Mouse (Mus musculus): Measurements from ENCODE around the gene Galr3.

Gene Galr3

DNA sequence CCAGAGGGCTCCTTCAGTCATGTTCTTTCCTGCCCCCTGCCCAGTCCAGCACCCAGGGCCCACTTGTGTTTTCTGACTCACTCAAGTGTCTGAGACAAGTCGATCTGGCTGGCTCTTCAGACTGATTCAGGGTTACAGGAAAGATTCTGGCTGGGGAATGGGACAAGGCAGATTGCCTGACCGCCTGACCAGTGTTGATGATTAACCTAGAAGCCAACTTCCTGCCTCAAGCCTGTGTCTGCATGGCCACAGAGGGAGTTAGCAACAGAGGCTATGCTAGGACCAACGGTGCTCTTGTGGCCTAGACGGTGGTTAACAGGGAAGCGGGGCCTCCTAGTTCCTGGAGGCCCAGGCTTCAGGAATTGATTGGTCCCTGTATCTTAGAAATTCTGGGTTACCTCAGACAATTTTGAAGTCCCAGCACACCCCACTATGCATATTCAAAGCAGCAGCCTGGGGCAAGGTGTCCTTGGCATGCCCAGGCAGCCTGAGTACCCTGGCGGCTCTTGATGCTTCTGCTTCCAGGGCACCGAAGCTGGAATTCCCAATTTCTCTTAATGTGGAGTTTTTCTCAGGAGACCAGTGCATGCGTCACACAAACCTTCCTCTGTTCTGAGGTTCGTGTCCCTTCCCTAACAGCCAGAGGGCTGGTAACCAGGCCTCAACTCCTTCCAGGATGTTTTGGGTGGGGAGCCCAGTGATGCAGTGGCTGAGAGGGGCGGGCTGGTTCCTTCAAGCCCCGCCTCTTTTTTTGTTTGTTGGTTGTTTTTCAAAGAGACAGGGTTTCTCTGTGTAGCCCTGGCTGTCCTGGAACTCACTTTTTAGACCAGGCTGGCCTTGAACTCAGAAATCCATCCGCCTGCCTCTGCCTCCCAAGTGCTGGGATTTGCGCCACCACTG is 10.0 kb downstream of the Galr3 start:
- DNase-seq (ENCODE audit: low read depth, low spot score) = no peak

DNA sequence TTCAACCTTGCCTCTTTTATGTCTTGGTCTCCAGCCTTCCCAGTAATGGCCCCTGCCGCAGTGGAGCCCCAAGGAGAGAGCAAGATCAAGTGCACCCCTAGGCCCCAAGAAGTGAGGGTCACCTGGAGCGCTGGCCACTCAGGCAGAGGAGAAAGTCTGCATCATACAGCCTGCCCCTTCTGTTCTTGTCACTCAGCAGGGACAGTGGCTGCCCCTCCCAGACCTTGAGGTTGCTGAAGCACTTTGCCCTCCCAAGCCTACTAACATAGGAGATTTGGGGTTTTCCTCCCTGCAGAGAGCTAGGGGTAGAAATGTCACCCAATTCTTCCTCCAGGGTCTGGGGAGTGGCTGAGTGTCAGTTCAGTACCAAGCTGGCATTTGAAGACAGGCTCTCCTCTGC is 10.7 kb downstream of the Galr3 start:
- DNase-seq (ENCODE audit: low read depth, low spot score) = no peak

DNA sequence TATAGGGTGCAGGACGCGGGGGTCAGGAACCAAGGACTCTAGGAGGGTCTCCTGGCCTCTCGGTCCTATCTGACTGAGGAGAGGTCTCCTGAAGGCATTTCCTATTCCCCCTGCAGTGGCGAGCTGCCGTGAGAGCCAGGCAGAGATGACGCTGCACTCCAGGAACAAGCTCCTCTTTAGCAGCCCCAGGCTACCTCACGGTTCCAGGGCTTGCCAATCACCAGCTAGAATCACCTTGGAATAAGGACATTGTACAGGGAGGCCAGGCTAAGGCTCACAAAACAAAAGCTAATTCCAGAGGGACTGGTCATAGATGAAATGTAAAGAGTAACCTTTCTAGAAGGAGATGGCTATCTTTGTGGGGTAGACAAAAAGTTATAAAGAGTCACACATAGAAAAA is 14.9 kb downstream of the Galr3 start:
- no peak for DNase-seq (ENCODE audit: low read depth, low spot score)

DNA sequence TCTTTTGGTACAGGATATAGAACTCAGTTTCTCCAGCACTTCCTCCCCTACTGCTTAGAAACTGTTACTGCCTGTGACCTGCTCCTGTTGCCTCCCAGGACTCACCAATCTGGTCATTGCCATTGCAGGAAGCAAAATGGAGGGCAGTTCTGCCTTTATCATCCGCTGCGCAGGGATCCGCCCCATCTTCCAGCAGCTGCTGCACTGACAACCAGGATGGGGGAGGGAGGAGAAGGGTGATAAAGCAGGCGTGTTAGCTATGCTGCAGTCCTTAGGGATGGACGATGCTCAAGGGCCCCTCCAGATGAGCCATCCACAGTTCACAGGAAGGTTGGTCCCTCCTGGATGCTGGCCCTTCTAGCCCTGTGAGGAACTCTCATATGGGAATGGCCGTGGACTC is 16.2 kb downstream of the Galr3 start:
- no peak for DNase-seq (ENCODE audit: low read depth, low spot score)

DNA sequence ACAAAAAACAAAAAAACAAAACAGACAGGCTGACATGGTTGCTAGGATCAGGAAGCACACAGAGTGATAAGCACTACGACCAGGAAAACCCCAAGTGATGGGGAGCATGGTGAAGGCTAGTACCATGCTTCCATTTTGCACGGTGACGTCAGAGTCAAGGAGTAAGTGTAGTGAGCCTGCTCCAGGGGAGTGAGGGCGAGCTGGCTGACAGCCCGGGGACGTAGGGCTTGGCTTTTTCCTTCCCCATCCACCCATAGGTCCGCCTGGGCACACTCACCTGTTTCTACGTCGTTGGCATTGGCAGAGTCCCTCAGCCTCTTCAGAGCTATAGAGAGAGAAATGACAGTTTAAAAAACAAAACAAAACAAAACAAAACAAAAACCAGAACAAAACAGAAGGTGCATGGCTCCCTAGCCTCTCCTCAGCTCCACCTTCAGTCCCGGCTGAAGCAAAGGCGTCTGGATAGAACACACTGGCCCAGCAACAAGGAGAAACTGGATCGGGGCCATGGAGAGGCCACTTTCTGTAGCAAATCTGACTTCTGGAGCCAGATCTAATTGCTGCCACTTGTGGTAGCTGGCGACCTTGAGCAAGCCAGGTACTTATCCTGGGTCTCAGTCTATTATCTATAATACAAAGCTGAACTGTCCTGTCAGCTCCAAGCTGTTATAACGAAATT is 19.3 kb downstream of the Galr3 start:
- DNase-seq (ENCODE audit: low read depth, low spot score) = no peak

DNA sequence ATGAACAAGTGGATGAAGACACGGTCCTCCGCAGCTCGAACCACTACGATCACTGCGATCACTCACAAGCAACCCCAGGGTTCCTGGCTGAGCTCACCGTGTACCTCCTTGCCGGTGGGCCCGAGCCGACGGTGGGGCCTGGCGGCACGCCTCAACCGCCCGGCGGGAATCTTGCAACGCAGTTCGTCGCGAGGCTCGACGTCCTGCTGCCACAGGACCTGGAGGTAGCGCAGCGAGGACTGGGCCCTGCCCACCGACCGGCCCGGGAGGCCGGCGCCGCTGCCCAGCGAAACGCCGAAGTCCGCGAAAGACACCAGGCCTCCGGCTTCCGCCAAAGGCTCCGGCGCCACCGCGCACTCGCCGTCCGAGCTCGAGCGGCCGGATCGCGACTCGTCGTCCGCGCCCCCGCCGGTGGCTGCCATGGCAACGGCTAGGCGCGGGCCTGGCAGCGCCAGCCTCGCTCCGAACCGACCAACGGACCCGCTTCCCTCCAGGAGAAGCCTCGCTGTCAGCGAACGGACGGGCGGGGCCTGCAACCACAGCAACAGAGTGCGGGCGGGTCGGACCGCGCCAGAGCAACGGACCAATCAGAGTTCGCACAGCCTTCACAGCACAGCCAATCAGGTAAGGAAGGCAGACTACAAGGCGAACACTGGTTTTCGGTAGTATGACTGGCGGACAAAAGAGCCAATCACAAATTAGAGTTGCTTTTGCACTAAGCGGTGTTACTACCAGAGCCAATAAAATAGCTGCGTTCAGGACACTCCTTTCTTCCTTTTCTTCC is 20.9 kb downstream of the Galr3 start, which contains the start of gene Ankrd54:
Ankrd54 (minus strand) TSS at position 518 of the 784 bp plus-strand sequence.
- peak; percentile 100 for DNase-seq (ENCODE audit: low read depth, low spot score)

DNA sequence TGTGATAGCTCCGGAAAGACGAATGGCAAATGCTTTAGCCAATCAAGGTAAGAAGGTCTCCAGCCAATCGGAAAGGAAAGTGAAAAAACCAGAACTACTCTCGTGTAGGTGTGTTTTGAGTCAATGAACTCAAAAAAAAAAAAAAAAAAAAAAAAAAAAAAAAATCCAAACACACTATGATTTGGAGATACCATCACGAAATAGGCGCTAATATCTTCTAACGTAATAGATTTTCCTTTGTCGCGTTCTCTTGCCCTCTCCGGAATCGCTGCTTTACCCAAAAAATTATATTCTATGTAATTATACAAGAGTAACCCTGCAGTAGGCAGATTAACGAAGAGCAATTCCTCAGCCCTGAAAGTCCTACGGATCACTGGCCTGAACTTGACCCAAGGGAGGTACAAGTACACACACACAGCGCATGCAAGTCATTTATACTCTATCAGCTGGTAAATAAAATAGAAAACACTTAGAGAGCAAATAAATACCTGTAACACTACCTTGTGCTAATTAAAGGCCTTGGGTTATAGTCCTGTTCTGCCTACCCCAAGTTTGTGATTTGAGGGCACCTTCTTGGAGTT is 21.6 kb downstream of the Galr3 start:
- DNase-seq (ENCODE audit: low read depth, low spot score) = no peak

DNA sequence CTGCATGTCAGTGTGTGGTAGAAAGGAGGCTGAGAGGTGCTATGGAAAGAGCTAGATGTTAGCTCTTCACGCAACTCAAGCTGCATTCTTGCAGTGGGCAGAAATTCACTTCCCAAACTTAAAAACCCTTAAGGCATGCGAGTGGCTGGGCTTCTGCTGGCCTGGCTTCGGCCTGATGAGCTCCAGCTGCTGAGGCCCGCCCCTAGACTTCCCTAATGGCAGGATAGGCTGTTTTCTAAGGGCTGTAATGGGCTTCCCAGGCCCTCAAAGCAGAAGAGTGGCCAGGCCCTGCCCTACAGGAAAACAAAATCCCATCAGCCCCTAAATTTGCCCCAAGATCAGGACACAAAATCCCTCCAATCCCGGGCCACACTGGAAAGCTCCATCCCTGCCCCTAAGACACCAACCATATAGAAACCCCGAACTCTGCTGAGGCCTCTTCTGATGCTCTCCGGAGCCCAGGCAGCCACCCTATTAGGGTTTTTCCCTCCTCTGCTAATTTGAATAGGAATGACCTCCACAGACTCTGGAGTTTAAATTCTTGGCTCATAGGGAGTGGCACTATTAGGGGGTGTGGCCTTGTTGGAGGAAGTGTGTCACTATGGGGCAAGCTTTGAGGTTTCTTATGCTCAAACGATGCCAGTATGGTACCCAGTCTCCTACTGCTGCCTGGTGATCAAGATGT is 23.5 kb downstream of the Galr3 start:
- no peak for DNase-seq (ENCODE audit: low read depth, low spot score)

DNA sequence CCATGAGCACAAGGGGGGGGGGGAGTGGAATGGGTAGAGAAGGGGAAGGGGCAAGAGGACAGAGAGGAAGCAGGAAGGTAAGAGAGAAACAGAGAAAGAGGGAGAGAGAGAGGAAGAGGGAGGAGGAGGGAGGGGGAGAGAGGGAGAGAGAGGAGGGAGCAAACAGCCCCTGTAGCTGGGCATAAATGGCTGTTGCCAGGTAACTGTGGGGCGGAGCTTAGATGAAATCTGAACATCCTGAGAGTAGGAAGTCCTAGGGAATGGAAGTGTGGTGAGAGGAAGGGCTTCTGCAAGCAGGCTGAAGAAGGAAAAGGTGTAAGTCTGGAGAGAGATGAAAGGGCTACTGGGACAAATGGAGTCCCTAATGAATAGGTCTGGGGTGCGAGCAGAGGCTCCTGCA is 24.6 kb downstream of the Galr3 start:
- no peak for DNase-seq (ENCODE audit: low read depth, low spot score)

DNA sequence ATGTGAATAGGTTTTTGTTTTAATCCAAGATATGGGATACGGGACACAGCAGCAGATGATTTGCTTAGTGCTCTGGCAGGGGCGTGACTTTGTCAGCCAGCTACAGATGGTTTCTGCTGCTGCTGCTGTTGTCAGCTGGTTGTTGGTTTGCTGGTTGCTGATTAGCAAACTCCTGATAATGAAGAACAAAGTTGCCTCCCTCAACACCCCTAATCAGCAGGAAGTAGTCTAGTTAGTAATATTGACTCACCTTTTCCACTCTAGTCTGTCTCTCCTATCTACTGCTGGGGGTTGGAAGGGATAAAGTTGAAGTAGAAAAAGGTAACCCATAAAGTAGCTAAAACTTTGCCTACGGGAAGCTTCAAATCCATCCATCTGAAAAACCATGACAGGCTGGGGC is 25.9 kb downstream of the Galr3 start:
- no peak for DNase-seq (ENCODE audit: low read depth, low spot score)

DNA sequence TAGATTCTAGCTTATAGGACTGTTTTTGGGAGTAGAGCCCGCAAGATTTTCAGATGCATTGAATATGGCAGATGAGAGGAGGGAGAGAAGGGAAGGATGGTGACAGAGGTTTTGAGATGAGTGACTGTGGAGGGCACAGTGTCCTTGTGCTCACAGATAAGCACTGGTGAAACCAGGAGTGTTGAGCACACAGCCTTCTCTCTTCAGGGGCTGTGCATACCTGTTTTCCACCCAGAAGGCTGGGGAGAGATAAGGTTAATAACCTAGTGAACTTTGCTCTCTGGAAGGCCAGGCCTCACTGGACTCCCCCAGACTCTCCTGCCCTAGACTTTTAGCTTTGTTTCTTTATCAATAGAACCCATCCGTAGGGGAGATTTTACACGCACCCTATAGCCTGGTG is 26.7 kb downstream of the Galr3 start:
- no peak for DNase-seq (ENCODE audit: low read depth, low spot score)

DNA sequence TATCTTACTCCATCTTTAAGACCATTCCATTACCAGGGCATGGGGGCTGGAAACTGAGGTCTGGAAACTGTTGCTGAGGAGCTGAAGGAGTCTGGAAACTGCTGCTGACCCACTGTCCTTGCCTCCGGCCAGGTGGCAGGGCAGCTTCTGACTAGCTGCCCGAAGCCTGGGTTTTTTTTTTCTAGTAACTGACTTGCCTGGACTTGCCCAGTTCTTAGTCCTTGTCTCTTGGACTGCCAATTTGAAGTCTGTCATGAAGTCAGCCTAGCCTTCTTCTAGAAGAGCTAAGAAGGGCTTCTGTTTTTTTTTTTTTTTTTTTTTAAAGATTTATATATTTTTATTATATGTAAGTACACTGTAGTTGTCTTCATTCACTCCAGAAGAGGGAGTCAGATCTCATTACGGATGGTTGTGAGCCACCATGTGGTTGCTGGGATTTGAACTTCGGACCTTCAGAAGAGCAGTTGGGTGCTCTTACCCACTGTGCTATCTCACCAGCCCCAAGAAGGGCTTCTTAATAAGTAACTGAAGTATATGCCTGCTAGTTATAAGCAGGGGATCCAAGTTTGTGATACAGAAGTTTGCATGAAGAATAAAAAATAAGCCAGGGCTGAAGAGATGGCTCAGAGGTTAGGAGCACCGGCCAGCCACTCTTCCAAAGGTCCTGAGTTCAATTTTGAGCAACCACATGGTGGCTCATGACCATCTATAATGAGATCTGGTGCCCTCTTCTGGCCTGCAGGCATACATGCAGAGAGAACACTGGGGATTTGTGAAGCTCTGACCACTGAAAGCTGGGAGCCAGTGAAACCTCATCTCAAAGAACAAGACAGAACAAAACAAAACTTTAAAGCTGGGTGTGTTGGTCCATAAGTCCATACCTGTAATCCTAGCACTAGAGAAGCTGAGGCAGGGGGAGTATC is 29.7 kb downstream of the Galr3 start:
- peak; percentile 57 for DNase-seq (ENCODE audit: low read depth, low spot score)

DNA sequence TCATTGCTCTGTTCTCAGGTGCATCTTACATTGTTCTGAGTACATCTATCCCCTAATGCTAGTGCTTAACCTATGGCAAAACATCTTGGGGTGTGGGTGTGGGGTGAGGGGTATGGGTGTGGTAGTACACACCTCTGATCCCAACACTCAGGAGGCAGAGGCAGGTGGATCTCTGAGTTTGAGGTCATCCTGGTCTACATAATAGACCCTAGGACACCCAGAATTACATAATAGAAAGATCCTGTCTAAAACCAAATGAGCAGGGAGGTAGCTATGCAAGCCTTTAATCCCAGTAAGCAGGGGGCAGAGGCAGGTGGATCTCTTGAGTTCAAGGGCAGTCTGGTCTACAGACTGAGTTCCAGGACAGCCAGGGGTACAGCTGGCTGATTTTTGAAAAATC is 32.1 kb downstream of the Galr3 start:
- no peak for DNase-seq (ENCODE audit: low read depth, low spot score)

DNA sequence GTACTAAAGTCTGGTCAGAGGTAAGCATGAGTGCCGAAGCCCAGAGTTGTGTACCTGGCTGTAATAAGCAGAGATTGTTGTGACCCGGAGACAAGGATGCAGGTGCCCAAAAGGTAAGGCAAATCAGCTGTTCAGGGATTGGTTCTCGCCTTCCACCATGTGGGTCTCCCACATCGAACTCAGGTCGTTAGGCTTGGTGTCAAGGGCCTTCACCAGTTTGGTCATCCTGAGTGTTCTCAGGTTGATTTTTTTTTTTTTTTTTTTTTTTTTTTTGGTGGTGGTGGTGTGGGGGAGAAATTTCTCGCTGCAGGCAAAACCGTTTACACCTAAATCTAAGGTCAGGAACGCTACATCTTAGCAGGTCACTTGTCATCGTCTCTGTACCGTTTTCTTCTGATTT is 32.8 kb downstream of the Galr3 start:
- no peak for DNase-seq (ENCODE audit: low read depth, low spot score)

DNA sequence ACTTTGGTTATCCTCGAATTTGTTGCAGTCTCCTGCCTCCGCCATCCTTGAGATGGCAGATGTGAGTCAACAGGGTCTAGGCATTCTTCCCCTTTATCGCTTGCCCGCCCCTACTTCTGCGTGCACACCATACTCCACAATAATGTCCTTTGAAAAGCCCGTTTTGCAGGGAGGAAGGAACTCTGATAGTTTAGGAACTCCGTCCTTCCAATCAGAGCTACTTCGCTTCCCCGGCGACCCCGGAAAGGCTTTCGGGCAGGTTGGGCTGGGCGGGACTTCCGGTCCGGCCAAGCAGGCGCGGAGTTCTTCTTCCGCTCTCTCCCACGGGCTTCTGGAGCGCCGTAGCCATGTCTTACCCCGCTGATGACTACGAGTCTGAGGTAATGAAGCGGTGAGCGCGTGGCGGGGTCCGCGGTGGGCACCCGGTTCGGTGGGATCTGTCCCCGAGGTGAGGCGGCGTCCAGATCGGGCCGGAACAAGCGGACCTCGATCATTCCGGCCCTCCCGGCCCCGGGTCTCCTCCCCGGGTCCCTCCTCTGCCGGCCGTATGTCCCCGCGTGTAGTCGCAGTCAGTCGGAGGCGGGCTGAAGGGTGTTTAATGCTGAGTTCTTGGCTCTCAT is 33.3 kb downstream of the Galr3 start, which contains the start of gene Eif3l:
Eif3l (plus strand) TSS at position 267 of the 620 bp plus-strand sequence.
- peak; percentile 95 for DNase-seq (ENCODE audit: low read depth, low spot score)

DNA sequence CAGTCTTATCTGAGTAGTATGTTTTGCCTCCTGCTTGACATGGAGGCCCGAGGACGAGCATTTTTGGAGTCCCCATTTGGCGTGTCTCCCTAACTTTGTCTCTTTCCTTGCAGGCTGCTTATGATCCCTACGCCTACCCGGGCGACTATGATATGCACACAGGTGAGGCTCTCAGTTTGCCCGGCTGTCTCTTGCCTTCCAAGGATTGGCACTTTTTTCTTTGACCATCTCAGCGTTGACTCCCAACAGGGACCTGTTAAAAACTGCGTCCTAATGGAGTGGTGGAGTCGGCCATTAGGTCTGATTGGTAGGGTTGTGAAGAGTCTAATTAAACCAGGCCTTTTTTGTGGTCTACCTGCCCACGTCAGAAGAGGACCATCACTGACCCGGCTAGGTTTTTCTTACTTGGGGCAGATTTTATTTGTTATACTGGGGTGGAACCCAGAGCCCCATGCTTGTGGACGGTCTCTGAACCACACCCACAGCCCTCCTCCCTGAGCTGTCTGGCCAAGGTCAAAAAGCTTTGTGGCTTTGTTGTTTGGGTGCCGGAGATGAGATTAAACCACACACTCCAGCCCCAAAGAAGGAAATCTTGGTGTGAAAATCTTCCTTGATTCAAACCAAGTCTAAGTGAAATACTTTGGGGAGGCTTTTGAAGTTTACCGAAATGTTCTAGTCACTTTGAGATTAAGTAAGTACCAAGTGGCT is 34.1 kb downstream of the Galr3 start:
- DNase-seq (ENCODE audit: low read depth, low spot score) = no peak

DNA sequence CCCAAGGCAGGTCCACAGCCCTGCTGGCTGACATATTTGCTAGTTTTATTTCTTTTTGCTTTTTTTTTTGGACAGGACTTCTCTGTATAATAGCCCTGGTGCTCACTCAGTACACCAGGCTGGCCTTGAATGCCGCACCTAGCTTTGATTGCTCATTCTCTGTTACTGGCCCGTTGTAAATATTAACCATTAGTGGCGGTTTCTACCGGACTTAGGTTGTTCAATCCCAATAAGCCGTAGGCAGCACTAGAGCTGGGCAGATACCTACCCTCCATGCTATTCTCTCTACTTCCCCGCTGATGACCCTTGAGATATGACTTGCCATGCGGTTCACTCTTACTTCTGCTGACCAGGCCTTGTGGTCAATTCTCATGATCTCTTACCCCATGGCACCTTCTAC is 37.9 kb downstream of the Galr3 start:
- DNase-seq (ENCODE audit: low read depth, low spot score) = no peak

DNA sequence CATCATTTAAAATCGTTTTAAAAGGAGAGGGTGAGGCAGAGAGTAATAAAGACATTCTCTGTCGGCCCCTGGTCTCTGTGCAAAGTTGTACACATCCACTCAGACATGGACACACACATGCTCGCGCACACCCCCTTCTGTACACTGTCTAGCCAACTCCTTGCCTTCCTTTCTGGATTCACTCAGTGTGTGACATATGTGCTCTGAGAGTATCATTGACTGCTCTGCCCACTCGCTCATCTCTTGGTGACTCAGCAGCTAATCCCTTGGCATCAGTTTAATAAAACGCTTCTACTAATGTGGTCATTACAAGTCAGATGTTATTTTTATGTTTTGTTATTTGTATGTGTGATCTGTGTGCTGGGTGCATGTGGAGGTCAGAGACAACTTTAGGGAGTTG is 50.6 kb downstream of the Galr3 start:
- peak; percentile 51 for DNase-seq (ENCODE audit: low read depth, low spot score)
